Mouse (Mus musculus): ENCODE measurements around the gene Tmem135. TPM values are rescaled to one million over a fixed set of nuclear protein-coding genes. Genes with fewer than 3 reads are reported as not detected.

Tmem135 gene
- polyA plus RNA-seq, 1 experiment from 2014 or later = 27.5 TPM

GRCm38 (mm10) chr7:89395399-89395798, 8.6 kb downstream of the Tmem135 start:
- Histone ChIP-seq H3K9ac (replicated peaks; ENCODE audit: low read depth, low read length) (no peak overlapping the region), H3K27me3 (replicated peaks; ENCODE audit: control insufficient read depth, insufficient read depth, low read length) (no peaks in the 10 kb centered on the region), H3K4me2 (ENCODE audit: low read length) (no peak overlapping the region), H3K9me3 (ENCODE audit: control insufficient read depth, low read length) (0 out of 2 replicates have a peak, but pooled peaks cover 4% of the 10 kb centered on the region), H3K36me3 (ENCODE audit: control insufficient read depth, insufficient read depth) (no peaks in the 10 kb centered on the region), H3K4me1 (replicated peaks; ENCODE audit: control insufficient read depth, insufficient read depth, low read length) (no peaks in the 10 kb centered on the region), H3K27ac (ENCODE audit: low read length) (no peak overlapping the region), H3K4me3 (replicated peaks; ENCODE audit: low read length) (no peak overlapping the region)
- ATAC-seq = no peak
- WGBS = 93% methylated on average over 1 of the region's 1 CpGs

- no peaks in the 10 kb centered on the region for H3K4me1 ChIP-seq (replicated peaks; ENCODE audit: control insufficient read depth, insufficient read depth, low read length)
- H3K9me3 ChIP-seq (ENCODE audit: control insufficient read depth, low read length) = 0 out of 2 replicates have a peak, but pooled peaks cover 4% of the 10 kb centered on the region
- no peak overlapping the region for H3K9ac ChIP-seq (replicated peaks; ENCODE audit: low read depth, low read length)
- H3K27me3 ChIP-seq (replicated peaks; ENCODE audit: control insufficient read depth, insufficient read depth, low read length) = no peaks in the 10 kb centered on the region
- ATAC-seq = no peak
- H3K4me3 ChIP-seq (replicated peaks; ENCODE audit: low read length) = no peak overlapping the region
- H3K27ac ChIP-seq (ENCODE audit: low read length) = no peak overlapping the region
- no peak overlapping the region for H3K4me2 ChIP-seq (ENCODE audit: low read length)
- H3K36me3 ChIP-seq (ENCODE audit: control insufficient read depth, insufficient read depth) = no peaks in the 10 kb centered on the region
- 96% methylated on average over 1 of the region's 1 CpGs for WGBS
Observed at GRCm38 (mm10) chr7:89392825-89393224, 11.2 kb downstream of the Tmem135 start.

DNA sequence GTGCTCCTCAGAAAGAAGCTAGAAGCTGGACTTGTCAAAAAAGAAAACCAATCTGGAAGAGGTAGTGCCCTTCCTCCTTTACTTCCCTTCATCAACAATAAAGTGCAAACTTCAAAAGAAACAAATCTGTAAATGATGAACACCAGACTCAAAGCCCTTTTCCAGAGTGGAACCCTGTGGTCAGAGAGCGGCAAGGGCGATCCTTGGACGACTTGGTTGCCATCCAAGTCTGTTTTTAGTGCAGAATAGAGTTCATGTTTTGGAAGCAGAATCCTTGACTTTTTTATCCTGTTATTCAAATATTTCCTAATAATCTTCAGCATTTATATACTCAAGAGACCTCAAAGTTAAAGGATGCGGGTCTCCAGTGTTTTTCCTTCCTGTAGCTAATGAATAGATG, 11.6 kb downstream of the Tmem135 start:
- H3K4me3 ChIP-seq (replicated peaks; ENCODE audit: low read length) = no peak overlapping the region
- no peak overlapping the region for H3K9ac ChIP-seq (replicated peaks; ENCODE audit: low read depth, low read length)
- H3K9me3 ChIP-seq (ENCODE audit: control insufficient read depth, low read length) = 0 out of 2 replicates have a peak, but pooled peaks cover 4% of the 10 kb centered on the region
- H3K4me2 ChIP-seq (ENCODE audit: low read length) = no peak overlapping the region
- ATAC-seq = no peak
- no peaks in the 10 kb centered on the region for H3K27me3 ChIP-seq (replicated peaks; ENCODE audit: control insufficient read depth, insufficient read depth, low read length)
- no peaks in the 10 kb centered on the region for H3K36me3 ChIP-seq (ENCODE audit: control insufficient read depth, insufficient read depth)
- 75% methylated on average over 4 of the region's 4 CpGs for WGBS
- no peak overlapping the region for H3K27ac ChIP-seq (ENCODE audit: low read length)
- no peaks in the 10 kb centered on the region for H3K4me1 ChIP-seq (replicated peaks; ENCODE audit: control insufficient read depth, insufficient read depth, low read length)

DNA sequence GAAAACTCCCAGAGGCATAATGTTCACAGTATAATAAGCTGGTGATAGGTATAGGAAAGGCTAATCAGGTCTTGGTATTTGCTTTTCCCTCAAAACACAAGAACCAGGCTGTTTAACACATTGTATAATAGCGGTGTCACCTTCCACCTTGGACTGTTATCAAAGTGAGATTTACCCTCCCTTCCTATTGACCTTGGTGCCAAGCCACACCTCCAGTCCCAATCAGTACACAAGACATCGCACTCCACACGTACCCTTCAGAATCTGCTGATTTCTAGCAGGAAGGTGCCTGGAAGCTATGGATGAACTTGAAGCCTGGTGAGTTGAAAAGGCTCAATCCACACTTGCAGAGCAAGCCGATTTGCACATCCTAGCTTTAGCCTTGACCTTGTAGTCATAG, 12.2 kb downstream of the Tmem135 start:
- ATAC-seq = no peak

GRCm38 (mm10) chr7:89391281-89391680, 12.7 kb downstream of the Tmem135 start:
- 87% methylated on average over 3 of the region's 3 CpGs for WGBS
- ATAC-seq = no peak
- no peaks in the 10 kb centered on the region for H3K27me3 ChIP-seq (replicated peaks; ENCODE audit: control insufficient read depth, insufficient read depth, low read length)

More for the DNA sequence above, 12.2 kb downstream of the Tmem135 start:
- Histone ChIP-seq H3K4me2 (ENCODE audit: low read length) (no peak overlapping the region), H3K27ac (ENCODE audit: low read length) (no peak overlapping the region), H3K36me3 (ENCODE audit: control insufficient read depth, insufficient read depth) (no peaks in the 10 kb centered on the region), H3K4me1 (replicated peaks; ENCODE audit: control insufficient read depth, insufficient read depth, low read length) (no peaks in the 10 kb centered on the region), H3K4me3 (replicated peaks; ENCODE audit: low read length) (no peak overlapping the region), H3K9ac (replicated peaks; ENCODE audit: low read depth, low read length) (no peak overlapping the region), H3K9me3 (ENCODE audit: control insufficient read depth, low read length) (0 out of 2 replicates have a peak, but pooled peaks cover 4% of the 10 kb centered on the region), H3K27me3 (replicated peaks; ENCODE audit: control insufficient read depth, insufficient read depth, low read length) (no peaks in the 10 kb centered on the region)
- WGBS = 72% methylated on average over 4 of the region's 4 CpGs

DNA sequence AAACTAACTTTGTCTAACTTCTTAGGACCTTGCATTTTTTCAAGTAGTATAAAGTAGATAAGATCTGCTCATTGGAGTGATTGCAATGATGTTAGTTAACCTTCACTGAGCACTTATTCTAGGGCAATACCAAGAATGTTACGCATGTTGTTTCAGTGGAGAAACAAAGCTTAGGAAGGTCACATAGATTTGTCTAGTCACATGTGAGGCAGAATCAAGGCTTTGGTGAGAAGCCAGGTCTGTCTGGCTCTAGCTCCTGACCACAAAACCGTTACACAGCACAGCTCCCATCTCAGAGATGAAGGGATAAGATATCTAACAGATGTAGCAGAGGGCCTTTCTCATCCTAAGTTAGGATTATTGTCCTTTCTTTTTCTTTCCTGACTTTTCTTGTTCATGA, 13.4 kb downstream of the Tmem135 start:
- Histone ChIP-seq H3K36me3 (ENCODE audit: control insufficient read depth, insufficient read depth) (no peaks in the 10 kb centered on the region), H3K4me2 (ENCODE audit: low read length) (no peak overlapping the region), H3K9ac (replicated peaks; ENCODE audit: low read depth, low read length) (no peak overlapping the region), H3K4me3 (replicated peaks; ENCODE audit: low read length) (no peak overlapping the region), H3K9me3 (ENCODE audit: control insufficient read depth, low read length) (0 out of 2 replicates have a peak, but pooled peaks cover 4% of the 10 kb centered on the region), H3K27ac (ENCODE audit: low read length) (no peak overlapping the region), H3K27me3 (replicated peaks; ENCODE audit: control insufficient read depth, insufficient read depth, low read length) (no peaks in the 10 kb centered on the region), H3K4me1 (replicated peaks; ENCODE audit: control insufficient read depth, insufficient read depth, low read length) (no peaks in the 10 kb centered on the region)
- ATAC-seq = no peak
- 72% methylated on average over 2 of the region's 2 CpGs for WGBS

More at GRCm38 (mm10) chr7:89391281-89391680, 12.7 kb downstream of the Tmem135 start:
- H3K4me3 ChIP-seq (replicated peaks; ENCODE audit: low read length) = no peak overlapping the region
- no peak overlapping the region for H3K27ac ChIP-seq (ENCODE audit: low read length)
- no peak overlapping the region for H3K4me2 ChIP-seq (ENCODE audit: low read length)
- 0 out of 2 replicates have a peak, but pooled peaks cover 4% of the 10 kb centered on the region for H3K9me3 ChIP-seq (ENCODE audit: control insufficient read depth, low read length)
- H3K36me3 ChIP-seq (ENCODE audit: control insufficient read depth, insufficient read depth) = no peaks in the 10 kb centered on the region
- H3K4me1 ChIP-seq (replicated peaks; ENCODE audit: control insufficient read depth, insufficient read depth, low read length) = no peaks in the 10 kb centered on the region
- H3K9ac ChIP-seq (replicated peaks; ENCODE audit: low read depth, low read length) = no peak overlapping the region

DNA sequence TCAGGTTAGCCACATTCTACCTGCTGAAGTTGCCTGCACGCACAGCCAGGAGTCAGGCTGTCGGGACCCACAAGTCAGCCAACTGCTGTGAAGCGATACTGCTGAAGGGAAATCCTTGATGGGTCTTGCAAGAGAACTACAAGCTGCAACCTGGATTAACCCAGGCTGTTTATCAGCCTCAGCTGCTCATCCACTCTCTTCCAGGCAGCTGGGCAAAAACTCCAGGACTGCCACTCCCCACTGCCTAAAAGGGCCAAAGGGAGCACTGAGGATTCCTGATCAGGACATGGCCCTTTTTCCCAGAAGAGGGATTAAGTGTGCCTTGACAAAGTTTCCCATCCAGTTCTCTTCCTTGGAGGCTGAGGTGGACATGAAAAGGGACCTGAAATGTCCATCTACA, 15.0 kb downstream of the Tmem135 start:
- Histone ChIP-seq H3K4me2 (ENCODE audit: low read length) (no peak overlapping the region), H3K9me3 (ENCODE audit: control insufficient read depth, low read length) (no peaks in the 10 kb centered on the region), H3K9ac (replicated peaks; ENCODE audit: low read depth, low read length) (no peak overlapping the region), H3K36me3 (ENCODE audit: control insufficient read depth, insufficient read depth) (no peaks in the 10 kb centered on the region), H3K4me1 (replicated peaks; ENCODE audit: control insufficient read depth, insufficient read depth, low read length) (no peaks in the 10 kb centered on the region), H3K27ac (ENCODE audit: low read length) (no peak overlapping the region), H3K27me3 (replicated peaks; ENCODE audit: control insufficient read depth, insufficient read depth, low read length) (no peaks in the 10 kb centered on the region), H3K4me3 (replicated peaks; ENCODE audit: low read length) (no peak overlapping the region)
- WGBS = 85% methylated on average over 3 of the region's 3 CpGs
- no peak for ATAC-seq

DNA sequence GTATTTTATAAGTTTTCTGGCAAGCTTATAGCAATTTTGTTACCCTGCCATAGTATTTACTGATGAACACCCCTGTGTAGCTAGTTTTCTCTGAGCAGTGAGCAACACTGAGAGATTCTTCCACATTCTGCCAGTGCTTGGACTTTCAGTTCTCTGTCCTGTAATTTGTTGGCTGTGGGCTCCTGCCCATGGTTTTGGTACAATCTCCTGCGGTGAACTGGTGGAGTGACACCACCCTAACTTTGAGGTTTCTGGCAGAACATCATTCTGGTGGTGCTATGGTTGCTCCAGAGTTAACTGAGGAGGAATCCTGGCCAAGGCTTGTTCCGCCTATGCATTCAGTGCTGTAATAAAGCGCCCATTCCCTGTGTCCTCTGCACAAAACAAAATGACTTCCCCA, 21.1 kb downstream of the Tmem135 start:
- 0 out of 2 replicates have a peak, but pooled peaks cover 3% of the 10 kb centered on the region for H3K4me1 ChIP-seq (replicated peaks; ENCODE audit: control insufficient read depth, insufficient read depth, low read length)
- ATAC-seq = no peak
- no peak overlapping the region for H3K4me3 ChIP-seq (replicated peaks; ENCODE audit: low read length)
- 93% methylated on average over 3 of the region's 3 CpGs for WGBS
- H3K27me3 ChIP-seq (replicated peaks; ENCODE audit: control insufficient read depth, insufficient read depth, low read length) = no peaks in the 10 kb centered on the region
- no peak overlapping the region for H3K4me2 ChIP-seq (ENCODE audit: low read length)
- no peaks in the 10 kb centered on the region for H3K9me3 ChIP-seq (ENCODE audit: control insufficient read depth, low read length)
- H3K36me3 ChIP-seq (ENCODE audit: control insufficient read depth, insufficient read depth) = no peaks in the 10 kb centered on the region
- no peak overlapping the region for H3K27ac ChIP-seq (ENCODE audit: low read length)
- H3K9ac ChIP-seq (replicated peaks; ENCODE audit: low read depth, low read length) = no peak overlapping the region

- Histone ChIP-seq H3K4me3 (replicated peaks; ENCODE audit: low read length) (no peak overlapping the region), H3K4me1 (replicated peaks; ENCODE audit: control insufficient read depth, insufficient read depth, low read length) (0 out of 2 replicates have a peak, but pooled peaks cover 3% of the 10 kb centered on the region), H3K27me3 (replicated peaks; ENCODE audit: control insufficient read depth, insufficient read depth, low read length) (no peaks in the 10 kb centered on the region), H3K9ac (replicated peaks; ENCODE audit: low read depth, low read length) (no peak overlapping the region), H3K4me2 (ENCODE audit: low read length) (no peak overlapping the region), H3K9me3 (ENCODE audit: control insufficient read depth, low read length) (no peaks in the 10 kb centered on the region), H3K36me3 (ENCODE audit: control insufficient read depth, insufficient read depth) (no peaks in the 10 kb centered on the region), H3K27ac (ENCODE audit: low read length) (no peak overlapping the region)
- ATAC-seq = no peak
- whole genome bisulfite sequencing = 37% methylated on average over 7 of the region's 7 CpGs
Observed at GRCm38 (mm10) chr7:89380935-89381705, 22.9 kb downstream of the Tmem135 start.

Data from forebrain, embryonic 16.5 days (tissue).